Mouse (Mus musculus) layer of hippocampus, adult 8-10 months (tissue): ENCODE data around the gene Rsbn1. TPM values are rescaled to one million over a fixed set of nuclear protein-coding genes. Genes with fewer than 3 reads are reported as not detected.

Experiments
- DNase-seq, 2 experiments: peaks; one replicate each; pipeline ENCODE4 v3.0.0; 2022; ENCODE audit warnings: low spot score in 2 of 2
- total RNA-seq, 4 experiments: library from RNA; stranded (reverse); gene quantifications; 2 replicates each; pipeline ENCODE4 v1.2.4; 2022

Rsbn1 gene
- total RNA-seq: 10 to 100 TPM; 20.5 to 24.8 (median 21.9) TPM

DNA sequence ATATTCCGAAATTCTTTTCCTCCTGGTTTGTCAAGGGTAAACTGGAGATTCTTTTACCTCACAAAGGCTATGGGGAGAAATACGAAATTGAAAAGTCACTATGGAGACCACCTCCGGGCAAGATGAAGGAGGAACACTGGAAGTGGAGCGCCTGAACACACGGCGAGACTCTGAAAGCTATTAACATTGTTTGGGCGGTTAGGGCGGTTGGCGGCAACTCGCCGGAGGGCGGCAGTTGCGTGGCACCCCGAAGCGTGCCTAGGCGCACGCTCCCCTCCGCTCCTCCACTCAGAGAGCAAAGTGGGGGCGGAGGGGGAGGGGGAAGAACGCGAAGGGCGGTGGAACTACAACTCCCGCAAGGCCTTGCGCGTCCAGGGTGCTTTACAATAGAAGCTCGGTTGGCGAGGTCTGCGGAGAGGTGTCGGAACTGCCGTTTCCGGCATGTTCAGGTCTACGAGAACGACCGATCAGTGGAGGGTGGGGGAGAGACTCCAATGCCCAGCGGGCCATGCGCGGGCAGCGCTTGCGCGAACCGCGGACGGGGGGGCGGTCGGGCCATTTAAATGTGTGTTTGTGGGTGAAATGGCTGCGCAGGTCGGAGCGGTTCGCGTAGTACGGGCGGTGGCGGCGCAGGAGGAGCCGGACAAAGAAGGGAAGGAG, at the start of gene Rsbn1:
Gene Rsbn1, plus strand, starts transcription at position 111 of the 660 bp plus-strand sequence.
- peak; percentile 97 to 98 for DNase-seq

DNA sequence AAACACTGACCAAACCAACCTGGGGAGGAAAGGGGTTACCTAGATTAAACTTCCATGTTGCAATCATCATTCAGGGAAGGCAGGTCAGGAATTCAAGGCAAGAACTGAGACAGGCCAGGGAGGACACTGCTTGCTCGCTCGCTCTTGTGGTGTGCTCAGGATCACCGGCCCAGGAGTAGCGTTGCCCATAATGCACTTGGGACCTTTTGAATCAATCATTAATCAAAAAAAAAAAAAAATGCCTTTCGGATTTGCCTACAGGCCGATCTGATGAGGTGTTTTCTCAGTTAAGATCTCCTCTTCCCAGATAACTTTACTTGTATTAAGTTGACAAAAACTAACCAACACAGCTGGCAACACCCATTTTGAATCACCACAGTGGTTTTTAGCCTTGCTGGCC, 49.7 kb upstream of the Rsbn1 start:
- no peak for DNase-seq

DNA sequence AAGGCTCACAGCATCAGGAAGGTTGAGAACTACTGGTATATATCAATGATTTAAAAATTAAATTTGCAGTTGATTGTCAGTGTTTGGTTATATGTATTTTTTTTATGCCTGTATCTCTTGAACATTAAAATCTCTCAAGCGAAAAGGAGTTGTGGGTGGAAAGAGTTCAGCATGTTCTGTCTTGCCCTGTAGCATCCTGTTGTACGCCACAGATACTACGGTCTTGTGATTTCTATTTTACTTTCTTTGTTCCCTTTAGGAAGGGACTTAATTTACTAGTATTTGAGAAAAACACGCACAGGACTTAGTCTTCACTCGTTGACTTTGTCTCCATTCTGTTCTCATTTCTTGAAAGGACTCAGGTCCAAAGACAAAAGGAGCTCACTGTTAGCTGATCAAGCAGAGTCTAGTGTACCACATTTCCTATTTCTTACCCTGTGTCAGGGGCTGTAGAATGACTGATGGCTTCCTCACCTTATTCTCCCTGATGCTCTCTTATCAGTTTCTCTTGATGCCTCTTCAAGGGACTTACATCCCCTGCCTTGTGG, 46.4 kb upstream of the Rsbn1 start:
- no peak for DNase-seq

DNA sequence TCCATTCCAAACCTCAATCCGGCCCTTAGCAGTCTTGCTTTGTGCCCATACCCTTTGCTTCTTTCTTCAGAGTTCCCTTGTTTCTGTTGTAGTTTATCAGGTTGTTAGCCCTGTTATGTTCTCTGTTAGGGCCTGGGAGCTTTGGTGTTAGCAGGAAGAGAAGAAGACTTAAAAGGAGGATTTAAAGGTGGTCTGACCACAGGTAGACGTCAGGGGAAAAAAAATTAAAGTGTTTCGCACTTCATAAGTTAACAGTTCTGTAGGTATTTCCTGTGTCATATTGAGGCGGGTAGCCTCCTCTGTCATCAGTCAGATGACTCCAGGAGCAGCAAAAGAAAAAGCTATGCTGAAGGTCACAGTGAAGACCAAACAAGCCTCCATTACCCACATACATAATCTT, 45.9 kb upstream of the Rsbn1 start:
- no peak for DNase-seq

DNA sequence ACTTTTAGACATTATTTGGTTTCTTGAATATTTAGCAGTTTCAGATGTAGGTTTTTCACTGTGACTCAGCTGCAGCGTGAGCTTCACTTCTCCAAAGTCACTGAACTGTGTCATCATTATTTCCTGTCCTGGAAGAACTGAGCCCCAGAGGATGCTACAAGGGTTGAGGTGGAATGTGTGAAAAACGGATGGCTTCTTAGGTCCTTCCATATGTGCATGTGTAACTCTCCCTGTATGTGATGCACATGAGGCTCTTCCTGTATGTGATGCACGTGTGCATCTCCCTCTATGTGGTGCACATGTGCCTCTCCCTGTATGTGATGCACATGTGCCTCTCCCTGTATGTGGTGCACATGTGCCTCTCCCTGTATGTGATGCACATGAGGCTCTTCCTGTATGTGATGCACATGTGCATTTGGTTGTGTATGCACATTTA, 41.2 kb upstream of the Rsbn1 start:
- DNase-seq: no peak

DNA sequence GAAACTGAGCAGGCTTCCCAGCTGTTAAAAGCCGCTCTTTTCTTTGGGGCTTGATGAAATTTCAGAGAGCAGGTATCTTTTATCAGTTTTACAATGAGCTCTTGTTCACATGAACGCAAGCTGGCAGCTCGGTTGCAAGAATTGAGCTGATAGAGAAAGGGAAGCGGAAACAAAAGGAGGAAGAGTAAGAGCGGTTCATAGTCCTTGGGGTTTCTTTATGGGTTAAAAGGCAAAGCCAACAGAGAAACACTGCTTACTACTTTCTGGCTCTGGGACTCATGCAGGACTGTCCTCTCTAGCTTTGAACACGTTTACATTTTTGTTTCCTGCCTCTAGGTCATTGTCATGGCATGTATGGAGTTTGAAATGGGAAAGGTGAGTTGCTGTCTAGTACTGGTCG, 39.6 kb upstream of the Rsbn1 start:
- DNase-seq: no peak

DNA sequence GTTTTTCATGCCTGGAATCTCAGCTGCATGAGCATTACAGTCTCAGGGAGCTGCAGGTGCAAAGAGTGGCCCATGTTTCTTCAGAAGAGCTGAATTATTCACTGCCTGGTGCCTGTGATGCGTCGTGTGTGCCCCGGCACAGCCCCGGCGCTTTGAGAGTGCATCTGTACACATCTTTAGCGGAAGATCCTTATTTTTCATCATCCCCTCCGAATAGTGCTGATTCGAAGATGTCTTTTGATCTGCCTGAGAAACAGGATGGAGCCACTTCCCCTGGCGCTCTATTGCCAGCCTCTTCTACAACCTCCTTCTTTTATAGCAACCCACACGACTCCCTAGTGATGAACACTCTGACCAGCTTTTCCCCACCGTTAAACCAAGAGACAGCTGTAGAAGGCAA, 28.0 kb upstream of the Rsbn1 start:
- no peak for DNase-seq

DNA sequence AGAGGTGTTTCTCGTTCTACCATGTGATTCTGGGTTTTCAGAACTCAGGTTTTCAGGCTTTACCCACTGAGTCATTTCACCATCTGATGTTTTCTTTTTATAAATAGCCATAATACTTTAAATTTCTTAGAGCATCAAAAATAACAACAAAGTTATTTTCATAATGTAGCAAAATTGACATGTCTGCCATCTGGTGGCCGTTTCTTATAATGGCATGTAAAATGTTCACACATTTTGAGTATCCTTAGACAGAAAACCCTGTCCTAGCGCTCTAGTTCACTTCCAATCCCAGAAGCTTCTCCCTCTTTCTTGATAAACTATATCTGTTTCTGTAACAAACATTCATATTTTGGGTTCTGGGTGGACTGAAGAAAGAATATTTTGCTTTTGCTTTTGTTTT, 26.3 kb upstream of the Rsbn1 start:
- DNase-seq: peak in 1 of 2 experiments; percentile 20

DNA sequence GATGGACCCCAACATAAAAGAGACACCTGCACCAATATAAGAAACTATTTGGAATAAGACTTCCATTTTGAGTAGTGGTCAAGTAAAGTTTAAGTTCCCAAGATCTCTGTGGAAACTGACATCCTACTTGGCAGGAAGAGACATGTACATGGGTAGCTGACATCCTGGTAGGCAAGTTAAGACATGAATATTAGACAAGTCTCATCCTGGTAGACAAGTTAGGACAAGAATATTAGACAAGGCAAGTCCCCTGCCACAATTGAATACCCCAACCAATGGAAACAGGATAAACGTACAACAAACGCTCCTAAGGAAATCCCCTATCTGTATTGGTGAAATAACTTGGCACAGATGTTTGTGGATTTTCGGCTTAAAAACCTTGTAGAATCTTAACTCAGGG, 20.5 kb upstream of the Rsbn1 start:
- DNase-seq: no peak

DNA sequence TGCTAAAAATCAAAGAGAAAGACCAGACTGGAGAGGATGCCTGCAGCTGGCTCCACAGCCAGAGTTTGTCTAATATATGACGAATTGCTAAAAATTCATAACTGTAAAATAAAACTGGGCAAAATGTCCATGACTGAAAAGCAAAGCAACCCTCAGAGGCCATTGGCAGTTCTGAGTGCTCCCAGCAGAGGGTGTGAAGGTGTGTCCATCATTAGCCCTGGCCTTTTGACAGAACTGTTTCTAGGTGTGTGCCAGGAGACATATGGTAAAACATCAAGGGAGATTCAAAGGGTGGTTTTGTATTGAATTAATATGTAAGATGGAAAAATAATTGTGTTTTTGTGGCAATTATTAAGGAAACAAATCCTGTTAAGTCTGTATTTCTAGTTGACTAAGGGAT, 9.2 kb upstream of the Rsbn1 start:
- no peak for DNase-seq

DNA sequence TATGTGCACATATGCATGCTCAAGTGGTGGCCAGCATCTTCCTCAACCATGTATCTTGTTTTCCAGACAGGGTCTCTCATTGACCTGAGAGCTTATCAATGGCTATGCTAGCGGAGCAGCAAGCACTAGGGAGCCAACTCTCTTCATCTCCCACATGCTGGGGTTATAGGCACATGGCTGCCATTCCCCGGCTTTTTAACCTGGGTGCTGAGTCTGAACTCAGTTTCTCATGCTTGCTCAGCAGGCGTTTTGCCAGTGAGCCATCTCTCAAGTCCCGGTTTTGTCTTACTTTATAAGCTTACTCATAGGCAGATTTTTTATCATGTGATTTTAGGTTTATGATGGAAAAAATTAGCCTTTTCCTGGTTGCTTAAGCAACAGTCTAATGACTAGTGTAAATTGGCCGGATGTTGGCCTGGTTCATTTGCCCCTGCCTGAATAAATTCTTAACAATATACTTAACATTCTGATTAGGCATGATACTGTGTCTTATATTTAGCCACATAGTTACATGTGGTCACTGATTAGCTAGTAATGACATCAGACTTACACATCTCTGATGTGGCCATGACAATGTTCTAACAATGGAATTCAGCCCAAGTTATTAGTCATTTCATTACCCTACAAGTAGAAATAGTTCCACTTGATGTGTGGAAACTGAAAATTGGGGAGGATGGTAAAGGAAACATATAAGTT, 6.4 kb upstream of the Rsbn1 start:
- no peak for DNase-seq

DNA sequence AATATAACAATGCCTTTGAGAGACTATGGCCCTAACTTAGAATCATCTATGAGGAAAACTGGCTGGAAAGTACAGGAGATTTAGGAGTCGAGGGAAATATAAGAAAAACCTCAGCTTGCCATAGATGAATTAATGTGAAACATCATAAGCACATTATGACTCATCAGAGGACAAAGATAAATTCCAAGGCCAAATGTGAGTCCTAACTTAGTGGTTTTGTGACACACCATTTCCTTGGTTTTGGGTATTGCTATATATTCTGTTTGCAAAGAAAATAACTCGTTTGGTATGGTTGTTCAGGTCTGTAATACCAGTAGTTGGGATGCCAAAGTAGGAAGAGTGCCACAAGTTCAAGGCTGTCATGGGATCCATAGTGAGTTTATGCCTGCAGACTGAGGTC, 5.1 kb upstream of the Rsbn1 start:
- DNase-seq: no peak

DNA sequence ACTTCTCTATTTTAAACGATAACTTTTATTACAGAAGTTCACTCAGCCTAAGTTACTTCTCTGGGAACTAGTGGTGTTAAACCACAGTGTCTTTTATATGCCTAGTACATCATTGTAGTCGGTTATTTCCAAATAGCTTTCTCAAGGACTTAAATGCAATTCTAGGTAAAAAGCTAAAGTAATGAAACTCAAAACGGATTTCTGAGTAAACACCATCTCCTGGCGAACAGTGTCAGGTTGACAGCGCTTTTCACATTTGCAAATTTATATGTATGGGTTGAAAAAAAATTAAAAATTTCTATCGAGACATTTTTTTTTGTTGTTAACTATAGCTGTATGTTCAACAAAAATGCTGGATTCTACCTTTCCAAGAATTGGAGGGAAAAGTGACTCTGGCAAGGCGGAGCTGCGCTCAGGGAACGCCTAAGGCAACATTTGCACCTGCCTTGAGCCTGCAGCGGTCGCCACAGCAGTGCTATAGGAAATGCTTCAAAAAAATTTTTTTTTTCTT, 414 bp upstream of the Rsbn1 start:
- DNase-seq: no peak

DNA sequence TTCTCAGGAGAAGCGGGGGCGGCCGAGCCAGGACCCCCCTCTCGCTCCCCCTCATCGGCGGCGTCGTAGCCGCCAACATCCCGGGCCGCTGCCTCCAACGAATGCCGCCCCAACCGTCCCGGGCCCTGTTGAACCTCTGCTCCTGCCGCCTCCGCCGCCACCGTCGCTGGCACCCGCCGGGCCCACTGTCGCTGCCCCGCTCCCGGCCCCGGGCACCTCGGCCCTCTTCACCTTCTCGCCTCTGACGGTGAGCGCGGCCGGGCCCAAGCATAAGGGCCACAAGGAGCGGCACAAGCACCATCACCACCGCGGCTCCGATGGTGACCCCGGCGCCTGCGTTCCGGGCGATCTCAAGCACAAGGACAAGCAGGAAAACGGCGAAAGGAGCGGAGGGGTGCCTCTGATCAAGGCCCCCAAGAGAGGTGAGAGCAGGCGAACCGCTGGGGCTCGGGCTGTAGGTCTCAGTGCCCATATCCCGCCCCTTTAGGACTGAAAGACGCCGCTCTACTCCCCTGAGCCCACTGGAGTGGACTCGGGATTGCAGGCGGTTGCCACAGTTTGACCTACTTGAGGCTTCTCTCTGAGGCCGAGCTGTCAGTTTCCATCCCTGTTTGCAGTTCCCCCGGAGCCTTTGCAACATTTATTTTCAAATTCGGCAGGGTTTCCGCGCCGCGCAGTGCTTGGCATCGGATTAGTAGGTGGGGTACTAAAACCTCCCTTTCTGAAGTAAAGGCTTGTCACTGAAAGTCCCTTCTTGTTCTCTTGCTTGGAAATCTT, 1.0 kb downstream of the Rsbn1 start:
- peak; percentile 19 to 22 for DNase-seq

DNA sequence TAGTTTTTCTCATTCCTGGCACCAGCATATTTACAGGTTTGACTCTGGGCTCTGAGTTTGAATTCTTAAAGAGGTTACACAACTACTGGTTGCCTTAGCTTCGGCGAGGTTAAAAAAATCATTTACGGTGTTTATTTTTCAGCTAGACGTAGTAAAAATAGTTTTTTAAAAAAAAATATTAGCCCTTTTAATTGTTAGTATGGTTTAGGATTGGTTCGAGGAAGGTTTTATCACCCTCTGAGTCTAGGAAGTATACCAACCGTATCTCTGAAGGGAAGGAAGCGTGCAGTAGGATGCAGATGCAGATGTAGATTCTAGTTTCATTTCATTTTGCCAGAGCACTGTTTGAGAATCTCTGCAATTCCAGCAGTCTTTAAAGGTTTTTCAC, 1.6 kb downstream of the Rsbn1 start:
- DNase-seq: no peak

DNA sequence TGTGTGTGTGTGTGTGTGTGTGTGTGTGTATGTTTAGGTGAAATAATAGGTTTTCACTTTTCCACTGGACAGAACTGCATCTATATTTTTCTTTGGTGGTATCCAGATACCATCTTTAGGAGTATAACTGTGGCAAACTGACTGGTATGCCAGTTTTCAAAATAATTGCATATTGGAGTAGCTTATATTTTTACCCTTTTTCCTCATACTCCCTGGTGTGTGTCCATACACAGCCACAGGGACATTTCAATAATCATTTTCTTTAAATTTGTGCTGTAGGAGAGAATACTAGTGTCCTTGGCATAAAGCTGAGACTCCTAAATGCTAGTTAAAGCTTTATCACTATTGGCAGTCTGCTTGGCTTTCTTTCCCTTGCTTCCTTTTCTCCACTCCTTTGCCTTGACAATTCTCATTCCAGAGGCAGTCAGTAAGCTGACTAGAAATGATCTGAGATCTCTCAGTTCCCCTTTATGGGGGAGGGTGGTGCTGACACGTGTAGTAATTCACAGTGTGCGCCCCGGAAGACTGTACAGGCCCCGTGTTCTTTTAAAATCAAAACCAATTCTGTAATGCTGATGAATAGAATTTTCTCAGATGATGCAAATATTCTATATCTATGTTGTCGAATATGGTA, 2.4 kb downstream of the Rsbn1 start:
- DNase-seq: no peak

DNA sequence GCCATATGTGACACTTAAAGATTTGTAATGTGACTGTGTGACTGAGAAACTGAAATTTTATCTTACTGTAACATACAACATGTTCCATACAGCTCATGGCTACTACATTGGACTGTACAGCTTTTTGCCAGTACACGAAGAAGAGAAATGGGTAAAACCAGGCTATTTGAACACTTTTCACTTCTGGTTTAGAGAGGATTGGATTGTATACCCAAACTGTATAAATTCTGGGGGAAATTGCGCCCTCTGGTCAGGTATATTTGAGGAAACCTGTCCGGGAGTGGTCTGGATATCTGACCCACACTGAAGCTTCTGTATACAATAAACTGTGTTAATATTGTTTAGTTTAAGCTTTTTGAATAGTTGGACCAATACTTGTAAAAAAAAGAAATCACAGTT, 2.9 kb downstream of the Rsbn1 start:
- DNase-seq: no peak

DNA sequence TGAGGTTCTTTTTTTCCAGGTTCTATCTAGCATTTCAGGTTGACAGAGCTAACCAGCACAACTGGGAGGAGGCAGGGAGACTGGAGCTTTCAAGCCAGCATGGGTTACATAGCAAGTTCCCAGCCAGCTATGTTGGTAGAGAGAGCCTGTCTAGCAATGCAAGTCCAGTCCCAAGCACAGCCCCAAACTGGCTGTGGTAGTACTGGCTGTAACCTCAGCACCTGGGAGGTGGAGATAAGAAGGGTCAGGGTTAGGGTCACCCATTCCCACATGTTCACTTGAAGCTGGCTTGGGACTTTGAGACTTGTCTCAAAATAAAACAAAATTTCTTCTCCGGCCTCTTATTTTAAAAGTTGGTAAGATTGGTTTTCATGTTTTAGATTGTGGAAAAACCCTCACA, 6.2 kb downstream of the Rsbn1 start:
- DNase-seq: no peak

DNA sequence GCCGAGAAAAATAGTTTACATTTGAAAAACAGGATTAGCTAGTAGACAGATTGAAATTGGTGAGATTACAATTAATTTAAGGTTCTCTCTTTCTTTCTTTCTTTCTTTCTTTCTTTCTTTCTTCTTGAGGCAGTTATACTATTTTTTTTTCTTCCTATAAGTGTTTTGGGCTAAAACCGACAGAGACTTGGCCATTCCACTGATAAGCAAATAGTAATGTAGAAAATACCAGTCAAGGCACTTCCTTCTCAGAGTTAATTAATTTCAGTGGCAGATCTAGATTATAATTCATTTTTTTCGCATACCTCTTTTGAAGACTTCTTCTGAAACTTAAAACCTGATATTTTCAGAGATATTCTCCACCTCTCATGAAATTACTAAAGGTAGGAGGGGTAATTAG, 11.4 kb downstream of the Rsbn1 start:
- DNase-seq: no peak

DNA sequence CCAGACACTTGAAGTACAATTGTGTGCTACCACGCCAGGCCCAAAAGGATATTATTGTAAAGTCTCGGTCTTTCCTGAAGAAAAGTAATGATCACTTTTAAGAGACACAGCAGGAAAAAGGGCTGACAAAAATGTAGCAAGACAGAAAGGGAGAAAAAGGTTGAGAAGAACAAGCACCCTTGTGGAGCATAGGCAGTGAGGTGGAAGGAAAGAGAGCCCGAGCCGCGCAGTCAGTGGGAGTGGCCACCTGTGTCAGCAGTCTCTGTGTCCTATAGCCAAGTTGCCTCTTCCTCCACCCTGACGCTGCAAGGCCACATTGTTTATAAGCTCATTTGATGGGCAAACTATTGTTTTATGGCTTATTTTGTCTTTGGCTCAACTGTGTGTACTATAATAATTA, 13.6 kb downstream of the Rsbn1 start:
- DNase-seq: no peak

DNA sequence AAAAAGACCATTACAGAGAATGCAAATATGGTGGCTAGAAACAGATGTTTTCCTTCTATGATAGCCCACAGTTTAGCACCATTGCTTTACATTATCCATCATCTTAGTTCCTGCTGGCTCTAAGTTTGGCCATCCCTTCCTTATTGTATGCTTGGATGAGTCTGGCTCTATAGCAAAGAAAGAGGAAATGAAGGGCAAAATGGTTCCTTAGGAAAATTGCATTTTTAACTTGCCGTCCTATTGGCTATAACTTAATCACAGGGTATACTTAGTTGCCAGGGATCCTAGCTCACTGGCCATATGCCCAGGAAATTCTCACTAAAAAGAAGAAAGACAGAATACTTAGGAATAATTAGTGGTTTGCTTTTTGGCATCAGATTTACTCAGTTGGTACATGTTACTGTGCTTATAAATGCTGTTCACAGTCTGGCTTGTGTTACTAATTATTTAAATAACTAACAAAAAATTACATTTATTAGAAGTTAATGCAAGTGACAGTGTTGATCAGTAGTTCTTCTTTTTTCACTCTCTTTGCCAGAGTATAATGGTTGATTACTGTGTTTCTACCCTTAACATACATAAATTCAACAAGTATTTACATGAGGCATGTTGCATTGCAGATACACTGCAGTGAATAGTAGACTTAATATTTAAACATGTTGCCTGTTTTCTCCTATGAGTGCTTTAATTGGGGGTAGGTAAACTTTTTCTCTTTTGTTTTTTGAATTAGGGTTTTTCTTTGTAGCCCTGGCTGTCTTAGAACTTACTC, 31.1 kb downstream of the Rsbn1 start:
- DNase-seq: peak; percentile 31 to 33
